Mouse (Mus musculus) thymus, adult 2 months (tissue): ENCODE measurements around the gene Zfp202. TPM values are rescaled to one million over a fixed set of nuclear protein-coding genes. Genes with fewer than 3 reads are reported as not detected.

ENCODE experiments used
- DNase-seq: peaks from one replicate; pipeline ENCODE4 v3.0.0; 2021
- H3K27ac ChIP-seq: fragments of 200-500 bp; 2 replicates; pipeline ENCODE4 v1.5.1; 2012; ENCODE audit warnings: low read length, control low read depth; ENCODE audit not compliant: control insufficient read depth, insufficient read depth
- H3K27me3 ChIP-seq: fragments of 200-500 bp; 2 replicates; pipeline ENCODE4 v1.6.1; 2012; ENCODE audit warnings: mild to moderate bottlenecking, low read length, moderate library complexity, mixed read lengths; ENCODE audit not compliant: control insufficient read depth, insufficient read depth
- H3K36me3 ChIP-seq: fragments of 200-500 bp; 2 replicates; pipeline ENCODE4 v1.6.1; 2012; ENCODE audit warnings: mild to moderate bottlenecking, low read length, moderate library complexity; ENCODE audit not compliant: control insufficient read depth, insufficient read depth
- H3K4me1 ChIP-seq: fragments of 200-500 bp; replicated peaks from 2 replicates; pipeline ENCODE4 v1.6.1; 2012; ENCODE audit warnings: low read length; ENCODE audit not compliant: control insufficient read depth, insufficient read depth
- H3K4me3 ChIP-seq: fragments of 200-500 bp; 2 replicates; pipeline ENCODE4 v1.5.1; 2012; ENCODE audit warnings: mild to moderate bottlenecking, low read length, control low read depth, moderate library complexity; ENCODE audit not compliant: control insufficient read depth, insufficient read depth
- CTCF ChIP-seq: fragments of 200-500 bp; IDR thresholded peaks from 2 replicates; pipeline ENCODE4 v1.5.1; 2012; ENCODE audit warnings: mild to moderate bottlenecking, control low read depth, low read length, moderate library complexity, borderline replicate concordance; ENCODE audit not compliant: control insufficient read depth, poor library complexity, insufficient read depth; ENCODE audit errors: extremely low read depth
- POLR2A ChIP-seq: fragments of 200-500 bp; IDR thresholded peaks from 2 replicates; pipeline ENCODE4 v1.6.1; 2012; ENCODE audit warnings: mild to moderate bottlenecking, low read length, control low read depth, moderate library complexity; ENCODE audit not compliant: control insufficient read depth, poor library complexity, insufficient read depth; ENCODE audit errors: extremely low read depth
- WGBS: fragments of 180-500 bp; shearing (Covaris S2); methylation state at CpG from one replicate; pipeline ENCODE4 v1.1.7; 2018; 5-methylcytosine and 5-hydroxymethylcytosine counted together
- polyA plus RNA-seq: library from polyadenylated mRNA; depleted of rRNA; stranded (reverse); fragments of >200 nt; gene quantifications from 2 replicates; pipeline ENCODE4 v1.2.3, GENCODE M21; 2012

Zfp202 gene
- polyA plus RNA-seq, 1 experiment: 0.74 TPM

DNA sequence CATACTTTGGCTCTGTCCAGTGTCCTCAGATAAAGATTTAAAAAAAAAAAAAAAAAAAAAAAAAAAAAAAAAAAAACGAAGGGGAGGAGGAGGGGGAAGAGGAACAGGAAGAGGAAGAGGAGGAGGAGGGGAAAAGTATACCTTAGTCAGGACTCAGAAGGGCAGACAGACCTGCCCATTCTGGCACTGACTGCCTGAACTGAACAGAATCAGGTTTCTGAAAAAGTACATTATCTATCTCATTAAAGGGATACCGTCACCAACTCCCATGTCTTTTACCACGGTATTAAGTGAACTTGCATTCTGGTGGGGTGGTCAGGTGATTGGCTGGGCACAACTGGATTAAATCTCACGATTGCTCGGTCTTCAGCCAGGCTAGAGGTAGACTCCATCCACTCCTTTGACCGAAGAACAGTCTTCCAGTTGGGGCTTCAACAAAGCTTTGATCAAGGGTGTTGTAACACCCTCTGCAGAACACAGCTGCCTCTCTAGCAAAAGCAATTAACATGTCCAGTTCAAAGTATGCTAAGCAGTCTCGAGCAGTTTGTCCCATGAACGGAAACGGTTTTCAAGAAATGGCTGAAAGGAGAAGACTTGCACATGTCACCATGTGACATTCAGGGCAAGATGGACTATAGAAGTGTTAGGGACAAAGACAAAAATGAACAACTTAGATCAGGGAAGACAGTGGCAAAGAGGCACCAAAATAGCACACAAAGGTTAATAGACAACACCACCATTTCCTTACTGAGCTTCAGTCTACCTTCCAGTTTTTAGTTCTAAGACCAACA, 835 bp upstream of the Zfp202 start:
- Histone ChIP-seq H3K27ac (no peak overlapping the region), H3K36me3 (no peaks in the 10 kb centered on the region), H3K4me3 (no peak overlapping the region; the same call in 1 of the 2 replicates), H3K4me1 (0 out of 2 replicates have a peak, but pooled peaks cover 7% of the 10 kb centered on the region), H3K27me3 (no peaks in the 10 kb centered on the region)
- 94% methylated on average over 8 of the region's 9 CpGs for WGBS
- DNase-seq: no peak
- TF ChIP-seq POLR2A (no peak), CTCF (no peak)

DNA sequence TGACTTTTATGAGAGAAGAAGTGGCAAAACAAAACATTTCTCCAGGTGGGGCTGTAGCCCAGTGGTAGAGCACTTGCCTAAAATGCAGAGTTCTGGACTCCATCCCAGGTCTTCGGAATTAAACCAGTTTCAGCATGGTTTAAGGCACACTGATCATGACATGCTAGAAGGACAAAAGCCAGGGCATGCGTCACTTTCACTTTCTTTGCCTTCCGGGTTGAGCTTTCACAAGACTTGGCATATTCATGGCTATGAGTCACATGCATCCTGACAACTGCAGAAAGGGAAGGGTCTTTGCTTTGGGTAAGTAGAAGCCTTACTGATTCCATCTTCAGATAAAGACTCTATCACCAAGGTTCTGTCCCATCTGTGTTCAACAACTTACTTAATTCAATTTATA, 3.9 kb downstream of the Zfp202 start:
- no peak overlapping the region for H3K4me3 ChIP-seq
- 86% methylated on average over 3 of the region's 3 CpGs for whole genome bisulfite sequencing
- no peak for TF ChIP-seq POLR2A
- TF ChIP-seq CTCF: no peak
- H3K36me3 ChIP-seq: no peaks in the 10 kb centered on the region
- no peak for DNase-seq
- no peak overlapping the region for H3K27ac ChIP-seq
- no peaks in the 10 kb centered on the region for H3K27me3 ChIP-seq
- 0 out of 2 replicates have a peak, but pooled peaks cover 7% of the 10 kb centered on the region for H3K4me1 ChIP-seq

DNA sequence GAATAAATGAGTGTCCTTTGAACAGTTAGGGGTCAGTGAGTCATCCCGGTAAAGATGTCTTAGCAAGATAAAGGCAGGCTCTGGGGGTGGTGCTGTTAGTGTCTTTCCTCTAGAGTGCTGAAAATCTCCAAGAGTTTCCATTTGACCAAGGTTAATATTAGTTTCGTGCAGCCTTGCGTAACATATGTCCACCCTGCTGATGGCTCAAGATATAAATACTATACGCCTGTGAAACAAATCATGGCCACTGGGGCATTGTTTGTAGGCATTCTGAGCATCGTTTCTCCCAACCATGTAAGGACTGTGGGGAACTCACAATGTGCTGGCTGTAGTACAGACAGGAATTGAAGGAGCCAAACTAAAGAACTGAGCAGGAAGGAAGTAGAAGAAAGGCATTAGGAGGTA, 14.4 kb downstream of the Zfp202 start:
- no peak overlapping the region for H3K27ac ChIP-seq
- WGBS: 76% methylated on average over 5 of the region's 5 CpGs

DNA sequence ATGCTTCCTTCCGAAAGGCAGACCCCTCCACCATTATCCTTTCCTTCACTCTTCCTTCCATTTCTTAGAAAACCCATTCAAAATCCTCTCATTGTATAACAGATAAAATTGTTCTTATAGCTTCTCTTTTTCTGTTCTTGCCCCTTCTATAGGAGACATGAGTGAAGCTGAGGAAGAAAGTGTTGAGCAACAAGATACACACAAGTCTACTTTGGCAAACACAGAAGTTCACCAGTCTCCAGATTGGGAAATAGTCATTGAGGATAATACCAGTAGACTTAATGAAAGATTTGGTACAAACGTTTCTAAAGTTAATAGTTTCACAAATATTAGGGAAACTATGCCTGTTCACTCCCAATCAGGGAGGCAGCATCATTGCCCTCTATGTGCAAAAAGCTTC, 18.6 kb downstream of the Zfp202 start:
- H3K36me3 ChIP-seq: no peaks in the 10 kb centered on the region

More for the DNA sequence above, 14.4 kb downstream of the Zfp202 start:
- TF ChIP-seq POLR2A (no peak), CTCF (no peak)
- DNase-seq: no peak
- Histone ChIP-seq H3K4me3 (no peak overlapping the region), H3K27me3 (no peaks in the 10 kb centered on the region), H3K36me3 (no peaks in the 10 kb centered on the region), H3K4me1 (no peaks in the 10 kb centered on the region)

GRCm38 (mm10) chr9:40214058-40214457, 21.9 kb downstream of the Zfp202 start:
- H3K4me1 ChIP-seq: no peaks in the 10 kb centered on the region
- DNase-seq: no peak
- no peaks in the 10 kb centered on the region for H3K36me3 ChIP-seq
- H3K4me3 ChIP-seq: no peak overlapping the region
- TF ChIP-seq CTCF (no peak), POLR2A (no peak)
- no peak overlapping the region for H3K27ac ChIP-seq
- H3K27me3 ChIP-seq: no peaks in the 10 kb centered on the region
- 97% methylated on average over 5 of the region's 5 CpGs for WGBS

More for the DNA sequence above, 18.6 kb downstream of the Zfp202 start:
- Histone ChIP-seq H3K27me3 (no peaks in the 10 kb centered on the region), H3K27ac (no peak overlapping the region), H3K4me1 (no peaks in the 10 kb centered on the region), H3K4me3 (no peak overlapping the region)
- TF ChIP-seq POLR2A (no peak), CTCF (no peak)
- no peak for DNase-seq
- WGBS: 92% methylated on average over 2 of the region's 2 CpGs

- no peak for DNase-seq
- Histone ChIP-seq H3K36me3 (no peaks in the 10 kb centered on the region), H3K4me3 (no peak overlapping the region), H3K27ac (no peak overlapping the region), H3K4me1 (no peaks in the 10 kb centered on the region), H3K27me3 (no peaks in the 10 kb centered on the region)
- WGBS: 88% methylated on average over 4 of the region's 4 CpGs
- TF ChIP-seq POLR2A (no peak), CTCF (no peak)
Observed at GRCm38 (mm10) chr9:40216651-40217050, 24.5 kb downstream of the Zfp202 start.

GRCm38 (mm10) chr9:40224289-40224688, 32.2 kb downstream of the Zfp202 start:
- Histone ChIP-seq H3K36me3 (no peaks in the 10 kb centered on the region), H3K27me3 (no peaks in the 10 kb centered on the region), H3K4me1 (no peaks in the 10 kb centered on the region), H3K4me3 (no peak overlapping the region), H3K27ac (no peak overlapping the region)
- no peak for TF ChIP-seq CTCF
- no peak for TF ChIP-seq POLR2A
- 74% methylated on average over 4 of the region's 4 CpGs for WGBS
- DNase-seq: no peak
